Mouse (Mus musculus): ENCODE data around the gene Zfp869.
A peak's percentile ranks its signal among the peaks of the same experiment; 100 is the strongest.
"Not testable (repeated sequence)": the region's sequence is repeated elsewhere in the genome, so short reads cannot be mapped to it uniquely, and the experiment has no call there.

Zfp869 gene

DNA sequence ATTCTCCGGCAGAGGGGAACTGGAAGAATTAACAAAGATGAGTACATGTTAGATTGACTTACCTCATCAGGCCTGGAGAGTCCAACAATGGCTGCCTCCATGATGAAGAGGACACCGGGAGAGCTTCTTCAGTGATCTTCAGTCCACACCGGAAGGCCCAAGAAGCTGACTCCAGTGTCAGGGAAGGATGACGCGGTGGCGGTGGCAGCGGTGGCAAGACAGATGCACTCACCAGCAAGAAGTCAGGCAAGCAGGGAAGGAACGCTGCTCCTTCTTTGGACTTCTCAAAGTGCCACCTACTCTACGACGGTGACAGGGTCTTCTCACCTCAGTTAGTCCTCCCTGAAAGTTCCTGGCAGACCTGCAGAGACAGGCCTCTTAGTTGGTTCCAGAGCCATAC, at the start of gene Zfp869:
Zfp869 (minus strand) TSS at position 101 of the 400 bp plus-strand sequence.
- not testable (repeated sequence) for DNase-seq (ENCODE audit: low read depth)

GRCm38 (mm10) chr8:69758316-69758715, 47.8 kb upstream of the Zfp869 start:
- DNase-seq (ENCODE audit: low read depth) = no peak

GRCm38 (mm10) chr8:69752437-69752836, 41.9 kb upstream of the Zfp869 start:
- DNase-seq (ENCODE audit: low read depth) = no peak

DNA sequence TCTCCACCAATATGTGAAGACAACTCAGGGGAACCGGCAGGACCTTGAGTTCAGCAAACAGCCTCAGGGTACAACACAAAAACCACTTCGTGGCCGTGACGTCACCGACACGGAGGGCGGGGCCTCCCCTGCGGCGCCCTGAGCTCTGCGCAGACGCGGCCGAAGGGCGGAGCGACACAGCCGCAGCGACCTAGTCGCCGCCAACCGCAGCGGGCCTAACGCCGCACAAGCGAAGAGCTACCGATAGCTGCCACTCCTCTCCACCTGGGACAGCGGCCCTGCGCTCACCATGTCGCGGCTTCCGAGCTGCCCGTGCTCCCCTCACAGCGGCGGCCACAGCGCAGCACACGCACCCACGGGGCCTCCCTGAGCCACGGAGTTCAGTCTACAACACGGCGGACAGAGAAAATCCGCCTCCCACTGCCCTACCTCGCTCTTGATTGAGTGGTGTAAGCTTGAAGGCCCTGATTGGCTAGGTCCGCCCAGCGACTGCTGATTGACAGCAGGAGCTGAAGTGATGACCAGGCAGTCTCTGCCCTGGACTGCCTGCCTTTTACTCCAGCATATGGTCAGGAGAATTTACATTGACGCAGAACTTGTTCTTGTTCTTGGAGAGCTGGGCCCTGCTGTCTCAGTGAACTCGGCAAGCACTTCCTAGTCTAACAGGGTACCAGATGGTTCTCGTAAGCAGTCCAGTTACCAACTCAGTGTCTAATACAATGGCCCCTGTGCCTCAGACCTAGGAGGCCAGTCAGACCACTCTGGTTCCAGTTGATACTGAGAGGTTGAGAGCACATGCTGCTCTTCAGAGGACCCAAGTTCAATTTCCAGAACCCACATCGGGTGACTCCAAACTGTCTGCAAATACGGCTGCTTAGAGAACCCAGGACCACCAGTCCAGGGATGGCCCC, 39.3 kb upstream of the Zfp869 start, which contains the start of gene Zfp963:
Zfp963 (minus strand) TSS at position 427 of the 911 bp plus-strand sequence.
- DNase-seq (ENCODE audit: low read depth) = peak; percentile 90

GRCm38 (mm10) chr8:69741231-69741630, 30.7 kb upstream of the Zfp869 start:
- DNase-seq (ENCODE audit: low read depth) = peak; percentile 12

GRCm38 (mm10) chr8:69740763-69741162, 30.2 kb upstream of the Zfp869 start:
- no peak for DNase-seq (ENCODE audit: low read depth)

- no peak for DNase-seq (ENCODE audit: low read depth)
These were observed 25.0 kb upstream of the Zfp869 start for GRCm38 (mm10) chr8:69735495-69735894.

DNA sequence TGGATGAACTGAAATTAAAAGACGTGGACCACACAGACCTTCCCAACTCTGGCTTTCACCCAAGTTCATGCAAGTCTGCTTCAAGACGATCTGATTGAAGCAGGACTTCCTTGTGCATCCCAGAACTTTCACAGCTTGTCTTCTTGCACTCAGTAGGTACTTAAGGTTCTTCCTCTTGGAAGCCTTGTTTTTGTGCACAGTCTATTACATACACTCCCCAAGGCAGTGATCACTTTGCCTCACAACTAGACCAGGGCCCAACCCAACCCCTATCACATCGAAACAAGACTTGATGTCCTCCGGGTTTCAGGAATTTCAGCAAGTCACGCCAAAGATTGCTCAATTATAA, 6.7 kb upstream of the Zfp869 start:
- DNase-seq (ENCODE audit: low read depth) = no peak

DNA sequence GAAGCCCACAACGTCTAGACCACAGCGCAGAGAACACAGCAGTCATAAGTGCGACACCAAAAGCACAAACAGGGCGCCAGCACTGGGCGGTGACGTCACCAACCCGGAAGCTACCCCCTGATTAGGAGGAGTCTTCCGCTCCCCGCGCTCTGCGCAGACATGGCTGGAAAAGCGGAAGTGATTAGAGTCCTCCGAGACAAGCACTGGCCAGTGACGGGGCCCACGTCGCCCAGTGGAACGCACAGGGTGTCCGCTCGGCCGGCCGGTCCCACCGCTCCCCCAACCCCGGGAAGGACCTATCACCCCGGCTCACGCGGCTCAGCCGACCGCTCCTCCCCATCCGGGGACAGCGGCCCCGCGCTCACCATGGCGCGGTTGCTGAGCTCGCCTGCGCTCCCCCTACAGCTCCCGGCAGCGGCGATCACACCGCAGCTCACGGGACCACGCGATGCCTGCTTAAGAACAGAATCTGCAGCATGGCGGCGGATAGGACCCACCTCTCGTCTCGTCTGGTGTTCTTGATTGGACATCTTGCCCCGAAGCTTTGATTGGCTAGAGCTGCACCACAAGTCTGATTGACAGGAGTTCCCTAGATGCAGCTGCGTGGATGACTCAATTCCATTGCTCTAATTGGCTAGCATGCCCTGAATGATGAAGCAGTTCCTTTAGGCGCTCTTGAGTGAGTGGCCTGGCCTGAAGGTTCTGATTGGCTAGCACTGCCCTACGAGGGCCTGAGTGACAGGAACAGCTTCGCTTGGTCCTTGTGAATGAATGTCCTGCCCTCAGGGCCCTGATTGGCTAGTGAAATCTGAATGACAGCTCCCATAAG, 6.1 kb upstream of the Zfp869 start:
- peak; percentile 90 for DNase-seq (ENCODE audit: low read depth)

- no peak for DNase-seq (ENCODE audit: low read depth)
These were observed 4.8 kb upstream of the Zfp869 start for GRCm38 (mm10) chr8:69715366-69715765.

DNA sequence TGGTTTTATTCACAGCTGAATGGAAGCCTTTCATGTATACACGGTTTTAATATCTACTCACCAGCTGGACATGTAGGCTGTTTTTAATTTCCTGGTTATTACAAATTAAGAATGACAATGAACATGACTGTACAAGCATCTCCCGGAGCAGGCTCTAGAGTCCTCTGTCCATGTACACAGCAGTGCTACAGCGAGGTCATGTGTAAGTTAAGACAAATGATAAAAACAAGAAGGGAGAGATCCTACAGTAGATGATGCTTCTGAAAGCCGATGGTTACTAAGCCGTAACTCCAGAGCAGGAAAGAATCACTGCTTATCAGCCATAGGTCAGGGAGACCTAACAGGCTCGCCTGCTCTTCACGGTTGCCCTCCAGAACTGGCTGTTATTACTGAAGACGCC, 3.0 kb upstream of the Zfp869 start:
- DNase-seq (ENCODE audit: low read depth) = no peak

DNA sequence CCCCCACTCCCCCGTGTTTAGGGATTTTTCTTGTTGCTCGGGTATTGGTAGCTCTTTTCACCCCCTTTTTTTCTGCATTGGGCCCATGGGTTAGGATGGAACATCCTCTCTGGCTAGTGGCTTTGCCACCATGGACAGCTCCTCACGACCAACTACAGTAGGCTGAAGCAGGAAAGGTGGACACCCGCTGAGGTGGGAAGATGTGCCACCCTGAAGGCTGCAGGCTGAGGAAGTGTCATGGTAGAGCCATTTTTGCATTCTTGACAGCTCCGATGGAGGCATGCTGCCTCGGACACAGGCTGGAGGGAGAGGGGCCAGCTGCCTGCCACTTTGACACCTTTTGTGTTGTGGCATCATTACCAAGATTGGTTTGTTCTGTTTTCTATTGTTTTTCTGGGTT, 8.7 kb downstream of the Zfp869 start:
- DNase-seq (ENCODE audit: low read depth) = no peak

GRCm38 (mm10) chr8:69665051-69665450, 45.5 kb downstream of the Zfp869 start:
- not testable (repeated sequence) for DNase-seq (ENCODE audit: low read depth)

DNA sequence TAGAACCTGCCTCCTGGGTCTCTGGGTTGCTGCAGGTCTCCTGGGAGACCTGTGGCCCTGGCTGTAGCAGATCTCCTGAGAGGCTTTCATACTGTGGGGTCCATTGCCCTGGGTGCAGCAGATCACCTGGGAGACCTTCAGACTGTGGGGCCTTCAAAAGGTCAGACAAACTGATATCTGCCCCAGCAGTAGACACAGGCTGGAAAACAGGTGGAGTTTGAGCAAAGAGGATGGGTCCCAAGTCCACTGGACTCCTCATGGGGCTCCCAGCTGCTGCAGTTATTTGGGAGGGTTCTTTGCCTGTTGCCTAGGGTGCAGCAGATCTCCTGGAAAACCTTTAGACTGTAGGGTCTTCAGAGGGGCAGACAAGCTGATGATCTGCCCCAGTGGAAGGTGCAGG, 49.2 kb downstream of the Zfp869 start:
- no peak for DNase-seq (ENCODE audit: low read depth)
